Mouse (Mus musculus) layer of hippocampus, postnatal 25 days (tissue): Measurements from ENCODE around the gene Map4k4. TPM values are rescaled to one million over a fixed set of nuclear protein-coding genes. Genes with fewer than 3 reads are reported as not detected.

ENCODE experiments used
- DNase-seq, 2 experiments: peaks; one replicate each; pipeline ENCODE4 v3.0.0; 2022; ENCODE audit warnings: mixed read lengths in 2 of 2, low spot score in 1 of 2; ENCODE audit errors: extremely low spot score in 1 of 2
- total RNA-seq, 2 experiments: library from RNA; stranded (reverse); gene quantifications; 2 replicates each; pipeline ENCODE4 v1.2.3; 2021

Map4k4 gene
- total RNA-seq, 2 experiments from 2014 or later = 154 to 180 TPM

DNA sequence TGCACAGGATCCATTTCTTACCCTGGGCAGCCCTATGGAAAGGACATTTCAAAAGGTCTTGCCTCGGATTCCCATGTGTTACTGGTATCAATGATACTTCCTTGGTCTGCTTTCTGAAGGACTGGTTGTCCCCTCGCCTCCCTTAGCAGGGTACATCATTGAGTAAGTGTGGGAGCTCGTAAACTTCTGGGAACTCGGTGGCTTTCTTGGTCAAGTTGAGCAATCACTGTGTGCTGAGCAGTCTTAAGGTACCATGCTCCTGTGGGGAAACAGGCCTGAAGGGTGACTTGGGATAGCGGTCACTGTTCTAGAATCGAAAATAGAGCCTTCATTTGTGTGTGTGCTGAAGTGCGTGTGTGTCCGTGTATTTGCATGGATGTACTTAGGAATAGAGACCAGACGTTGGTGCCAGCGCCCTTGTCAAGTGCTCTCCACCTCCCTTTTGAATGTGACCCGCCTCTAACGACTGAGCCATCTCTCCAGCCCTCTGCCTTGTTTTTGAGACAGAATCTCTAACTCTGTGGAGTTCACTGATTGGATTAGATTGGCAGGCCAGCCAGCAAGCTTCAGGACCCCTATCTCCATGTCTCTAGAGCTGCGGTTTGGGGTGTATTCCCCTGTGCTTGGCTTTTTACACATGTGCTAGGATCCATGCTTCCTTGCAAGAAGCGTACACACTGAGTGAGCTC, 129.7 kb downstream of the Map4k4 start:
- no peak for DNase-seq

DNA sequence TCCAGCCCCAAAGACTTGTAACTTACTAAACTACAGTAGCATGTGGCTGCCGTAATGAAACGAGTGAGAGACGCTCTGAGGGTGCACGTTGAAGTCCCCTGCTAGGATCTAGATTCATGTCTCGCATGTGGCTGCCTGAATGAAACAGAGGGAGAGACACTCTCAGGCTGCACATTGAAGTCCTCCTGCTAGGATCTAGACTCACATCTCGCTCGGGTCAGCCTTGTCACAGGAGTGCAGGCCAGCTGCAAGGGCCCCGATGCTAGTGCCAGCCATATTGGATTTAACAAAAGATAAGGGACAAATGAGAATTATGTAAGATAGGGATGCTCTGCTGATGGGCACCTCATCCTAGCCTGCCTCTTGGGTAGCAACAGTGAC, 130.3 kb downstream of the Map4k4 start:
- no peak for DNase-seq

GRCm38 (mm10) chr1:40031626-40032025, 130.9 kb downstream of the Map4k4 start:
- no peak for DNase-seq

DNA sequence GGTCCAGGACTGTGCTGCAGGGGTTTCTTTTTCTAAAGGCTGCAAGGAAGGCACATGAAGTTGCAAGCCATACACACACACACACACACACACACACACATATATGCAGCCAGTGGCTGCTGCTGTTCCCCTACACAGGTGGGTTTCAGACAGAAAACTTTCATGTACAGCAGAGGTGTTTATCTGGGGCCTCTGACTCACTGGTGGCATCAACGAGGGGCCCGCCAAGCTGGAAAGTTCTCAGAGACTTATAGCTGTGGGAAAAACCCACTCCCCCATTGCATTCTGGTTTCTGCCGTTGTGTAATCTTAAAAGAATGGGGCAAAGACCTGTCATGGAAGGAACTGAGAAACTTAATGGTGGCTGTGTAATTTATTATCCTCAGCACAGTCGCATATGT, 132.6 kb downstream of the Map4k4 start:
- no peak for DNase-seq

DNA sequence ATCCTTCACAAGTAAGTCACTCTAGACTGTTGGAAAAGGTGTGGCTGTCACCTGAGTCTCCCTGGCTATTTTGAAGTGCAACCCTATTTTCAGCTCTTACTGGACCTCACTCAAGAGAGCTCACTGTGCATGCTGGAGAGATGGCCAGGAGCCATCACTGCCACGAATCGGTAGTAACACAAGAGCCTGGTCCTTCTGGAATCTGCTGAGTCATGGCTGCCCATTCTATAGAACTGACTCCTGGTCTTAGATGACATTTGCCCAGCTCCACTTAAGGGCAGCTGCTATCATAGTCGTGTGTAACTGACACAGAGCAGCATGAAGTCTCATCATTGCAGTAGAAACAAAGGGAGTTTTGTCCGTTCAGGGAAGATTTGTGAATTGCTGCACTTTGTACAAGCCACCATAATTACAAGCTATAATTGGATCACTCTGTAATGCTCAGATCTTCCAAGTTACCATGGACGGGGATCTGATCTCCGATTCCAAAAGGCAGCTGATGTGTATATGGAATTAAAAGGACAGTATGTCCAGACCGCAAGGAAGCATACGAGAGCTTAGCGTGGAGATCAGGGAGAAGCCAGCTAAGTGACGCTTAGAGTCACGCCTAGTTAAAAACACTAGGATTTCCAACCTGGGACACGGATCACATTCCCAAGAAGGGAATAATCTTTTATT, 133.2 kb downstream of the Map4k4 start:
- DNase-seq = no peak

DNA sequence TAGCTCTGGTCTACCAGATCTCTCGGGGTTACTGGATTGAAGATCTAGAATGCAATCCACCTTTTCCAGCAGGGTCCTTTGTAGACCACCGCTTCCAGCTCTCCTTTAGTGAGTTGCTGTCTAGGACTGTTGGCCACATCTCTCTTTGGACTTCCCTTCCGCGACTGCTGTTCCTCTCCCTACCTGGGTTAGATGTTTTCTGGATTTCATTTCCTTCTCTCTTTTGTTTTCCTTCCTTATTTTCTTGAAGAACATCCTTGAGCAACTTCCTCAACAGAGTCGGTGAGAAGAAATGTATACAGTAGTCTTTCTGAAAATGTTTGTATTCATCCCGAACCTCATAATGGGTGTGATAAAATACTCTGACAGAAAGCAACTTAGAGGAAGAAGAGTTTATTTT, 137.1 kb downstream of the Map4k4 start:
- DNase-seq = no peak

DNA sequence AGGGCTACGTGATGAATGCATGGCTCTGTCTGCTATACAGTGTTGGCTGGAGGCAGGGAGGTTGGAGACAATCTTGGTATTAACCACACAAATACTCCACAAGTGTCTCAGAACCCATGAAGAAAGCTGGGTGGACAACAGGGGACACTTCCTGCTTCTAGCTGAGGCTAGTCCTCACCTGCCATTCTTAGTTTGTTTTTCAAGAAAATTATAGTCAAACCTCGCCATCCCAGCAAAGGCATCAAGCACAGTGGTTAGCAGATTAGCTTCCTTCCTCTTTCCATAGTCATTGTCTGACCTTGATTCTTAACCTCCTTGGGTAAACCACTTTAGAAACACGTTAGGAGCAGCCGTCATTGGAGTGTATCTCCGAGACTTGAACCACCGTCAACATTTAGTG, 145.0 kb downstream of the Map4k4 start:
- DNase-seq = no peak

GRCm38 (mm10) chr1:40046600-40046999, 145.9 kb downstream of the Map4k4 start:
- DNase-seq = no peak

GRCm38 (mm10) chr1:40051157-40051556, 150.4 kb downstream of the Map4k4 start:
- DNase-seq = no peak

DNA sequence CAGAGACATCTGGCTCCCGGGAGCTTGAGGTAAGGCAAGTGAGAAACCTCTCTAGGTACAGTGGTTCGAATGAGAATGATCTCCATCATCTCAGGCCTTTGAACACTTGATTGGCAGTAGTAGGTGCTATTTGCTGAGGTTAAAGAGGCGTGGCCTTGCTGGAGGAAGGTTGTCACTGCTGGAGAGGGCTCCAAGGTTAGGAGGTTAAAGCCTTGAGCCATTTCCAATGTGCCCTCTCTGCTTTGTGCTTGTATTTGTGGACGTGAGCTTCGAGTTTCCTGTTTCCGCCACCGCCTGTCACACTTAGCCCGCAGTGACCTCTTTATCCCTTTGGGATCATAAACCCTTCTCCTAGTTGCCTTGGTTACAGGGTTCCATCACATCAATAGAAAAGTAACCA, 151.4 kb downstream of the Map4k4 start:
- DNase-seq = no peak

DNA sequence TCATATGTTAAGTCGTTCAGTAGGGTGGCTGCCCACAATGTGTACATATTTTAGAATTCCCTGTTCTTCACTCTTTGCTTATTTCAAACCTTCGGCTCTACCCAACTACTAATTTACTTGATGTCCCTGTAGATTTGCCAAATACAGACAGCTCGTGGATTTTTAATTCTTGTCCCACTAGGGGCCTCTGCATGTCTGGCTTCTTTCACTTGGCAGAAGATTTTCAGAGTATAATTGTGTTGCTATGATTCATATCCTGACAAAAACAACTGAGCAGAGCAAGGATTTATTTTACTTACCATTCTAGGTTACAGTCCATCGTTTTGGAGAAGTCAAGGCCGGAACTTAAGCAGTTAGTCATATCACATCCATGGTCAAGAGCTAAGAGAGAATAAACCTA, 152.4 kb downstream of the Map4k4 start:
- DNase-seq = no peak

DNA sequence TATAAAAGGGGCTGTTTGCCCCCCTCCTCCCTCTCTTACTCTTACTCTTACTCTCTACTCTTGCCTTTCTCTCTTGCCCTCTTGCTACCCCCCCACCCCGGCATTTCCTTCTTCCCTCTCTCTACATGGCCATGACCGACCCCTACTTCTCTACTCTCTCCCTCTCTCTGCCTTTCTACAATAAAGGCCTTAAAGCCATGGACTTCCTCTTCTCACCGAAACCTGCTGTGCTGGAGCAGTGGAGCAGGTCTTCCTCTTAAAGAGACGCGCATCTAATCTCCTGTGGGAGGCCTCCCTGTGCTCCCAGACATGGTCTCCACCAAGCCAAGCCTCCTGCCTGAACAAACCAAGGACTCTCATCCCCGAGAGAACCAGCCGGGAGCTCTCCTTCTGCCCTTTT, 154.3 kb downstream of the Map4k4 start:
- DNase-seq = no peak

DNA sequence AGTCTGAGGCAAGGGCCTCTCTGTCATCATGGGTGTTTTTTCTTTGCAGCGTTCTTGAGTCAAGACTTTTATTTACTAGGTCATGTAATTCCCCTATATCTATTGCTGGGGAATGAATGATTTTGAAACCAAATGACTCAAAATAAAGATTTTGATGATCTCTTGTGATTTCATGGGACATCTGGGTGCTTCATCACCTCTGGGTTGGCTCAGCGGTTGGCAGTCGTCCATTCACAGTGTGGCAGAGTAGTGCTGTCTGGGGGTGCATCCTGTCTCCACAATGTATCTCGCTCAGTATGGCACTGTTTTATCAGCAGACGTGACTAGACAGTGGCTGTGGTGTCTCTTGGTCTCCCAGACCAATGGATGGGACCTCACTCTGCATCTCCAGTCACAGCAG, 155.2 kb downstream of the Map4k4 start:
- no peak for DNase-seq

DNA sequence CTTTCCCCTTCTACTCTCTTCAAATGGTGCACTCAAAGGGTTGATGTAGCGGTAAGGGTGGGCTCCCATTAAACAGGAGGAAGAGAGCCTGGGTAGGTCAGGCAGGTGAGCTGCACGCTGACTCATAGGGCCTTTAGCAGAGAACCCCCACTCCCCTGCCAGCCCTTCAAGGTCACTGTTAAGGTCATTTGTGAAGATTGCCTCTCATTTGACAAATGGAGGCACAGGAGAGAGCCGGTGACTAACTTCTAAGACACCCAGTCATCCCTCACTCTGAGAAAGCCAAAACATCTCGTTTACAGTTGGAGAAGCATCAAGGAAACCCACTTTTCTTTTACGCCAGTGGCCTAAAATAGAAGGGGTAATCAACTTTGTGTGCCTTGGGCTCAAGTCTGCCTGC, 156.6 kb downstream of the Map4k4 start:
- no peak for DNase-seq

- DNase-seq = no peak
Observed at GRCm38 (mm10) chr1:40058013-40058412, 157.3 kb downstream of the Map4k4 start.

DNA sequence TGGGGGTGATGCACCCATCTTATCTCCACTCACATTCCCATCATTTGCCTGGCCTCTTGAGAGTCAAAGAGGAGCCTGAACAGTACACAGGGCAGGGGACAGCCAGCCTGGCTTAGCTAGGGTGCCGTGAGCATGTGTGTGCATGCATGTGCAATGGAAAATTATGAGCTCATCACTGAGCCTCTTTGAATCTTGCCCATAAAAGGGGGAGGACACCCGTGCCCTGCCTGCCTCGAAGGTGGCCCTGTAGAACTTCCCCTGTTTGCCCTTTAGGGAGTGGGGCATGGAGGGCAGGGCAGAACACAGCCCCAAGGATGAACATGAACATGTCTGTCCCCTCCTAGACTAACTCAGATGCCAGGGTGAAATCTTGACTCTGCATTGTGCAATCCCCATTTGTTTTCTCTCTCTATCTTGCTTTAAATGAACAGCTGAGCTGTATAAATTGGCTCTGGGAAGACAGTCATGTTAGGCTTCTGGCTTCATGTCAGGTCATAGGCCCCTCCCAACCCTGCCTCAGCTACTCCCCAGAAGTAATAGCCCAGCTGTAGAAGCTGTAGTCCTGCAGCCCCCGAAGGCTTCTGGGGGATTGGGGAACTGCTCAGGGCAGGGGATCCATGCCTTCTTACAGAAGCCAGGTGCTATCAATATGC, 158.5 kb downstream of the Map4k4 start:
- DNase-seq = no peak

DNA sequence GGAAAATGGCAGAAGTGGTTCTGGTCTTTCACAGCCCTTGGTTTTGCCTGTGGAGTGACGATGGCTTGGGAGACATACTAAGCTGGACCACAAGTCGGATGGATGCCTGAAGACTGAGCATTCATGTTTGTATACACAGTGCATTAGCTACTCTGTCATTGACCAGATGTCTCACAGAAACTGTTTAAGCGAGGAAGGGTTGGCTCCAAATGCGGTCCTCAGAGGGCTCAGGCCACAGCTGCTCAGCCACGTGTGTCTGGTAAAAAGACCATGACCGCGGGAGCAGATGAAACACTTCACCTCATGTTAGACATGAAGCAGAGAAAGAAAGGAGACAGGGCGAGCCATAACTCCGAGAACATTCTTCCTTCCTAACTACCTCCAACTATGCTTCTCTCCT, 160.6 kb downstream of the Map4k4 start:
- no peak for DNase-seq

DNA sequence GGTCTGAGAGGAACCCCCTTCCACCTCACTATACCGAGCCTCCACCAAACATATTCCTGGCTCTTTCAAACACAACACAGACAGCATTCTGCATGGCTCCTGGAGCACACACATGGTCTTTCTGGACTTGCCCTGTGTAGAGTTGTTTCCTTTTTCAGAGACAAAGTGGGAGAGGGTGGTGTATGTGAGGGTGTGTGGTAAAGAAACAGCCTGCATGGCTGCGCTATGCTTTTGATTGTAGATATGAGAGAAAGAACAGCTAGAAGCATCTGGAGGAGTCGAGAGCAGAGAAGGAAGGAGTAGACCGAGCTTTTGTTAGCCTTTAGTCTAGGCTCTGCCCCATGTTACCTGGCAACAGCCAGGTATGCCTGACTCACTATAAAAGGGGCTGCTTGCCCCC, 162.7 kb downstream of the Map4k4 start:
- no peak for DNase-seq

- no peak for DNase-seq
Observed at GRCm38 (mm10) chr1:40064508-40064907, 163.8 kb downstream of the Map4k4 start.

DNA sequence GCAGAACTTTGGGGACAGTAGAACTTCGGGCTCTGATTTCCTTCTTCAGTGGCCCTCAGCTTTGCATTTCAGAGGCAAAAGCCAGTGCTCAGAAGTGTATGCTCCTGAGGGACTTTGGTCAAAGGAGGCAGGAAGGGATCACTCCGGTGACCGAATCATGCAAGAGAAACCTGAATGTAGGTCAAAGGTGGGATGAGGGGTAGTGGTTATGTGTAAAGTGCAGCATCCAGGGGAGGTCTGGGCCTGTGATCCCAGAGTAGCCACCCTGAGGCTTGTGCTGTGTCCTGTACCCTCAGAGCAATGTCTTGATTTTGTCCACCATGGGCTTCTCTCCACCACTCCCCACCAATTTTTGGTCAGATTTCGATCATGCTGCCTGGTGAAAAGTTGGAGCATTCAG, 171.8 kb downstream of the Map4k4 start:
- no peak for DNase-seq

DNA sequence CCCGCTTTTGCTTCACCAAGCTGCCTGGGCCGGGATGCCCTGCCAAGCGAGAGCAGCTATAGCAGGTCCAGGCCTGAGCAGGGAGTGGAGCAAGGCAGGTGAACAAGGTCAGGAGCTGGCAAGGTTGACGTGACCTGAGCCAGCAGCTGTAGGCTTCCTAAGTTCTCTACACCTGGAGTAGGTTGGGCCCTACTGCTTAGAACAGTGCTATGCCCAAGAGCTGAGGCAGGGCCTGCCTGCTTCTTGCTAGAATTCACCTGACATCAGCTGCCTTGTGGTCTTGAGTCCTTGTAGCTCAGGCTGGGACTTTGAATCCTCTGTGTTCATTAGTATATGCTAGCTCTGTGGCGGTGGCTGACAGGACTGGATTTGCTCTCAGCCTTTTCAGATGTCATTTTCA, 173.1 kb downstream of the Map4k4 start, which contains the start of gene Il1r2:
Gene Il1r2, plus strand, starts transcription at position 301 of the 400 bp plus-strand sequence.
- DNase-seq = no peak
